Mouse (Mus musculus) kidney, adult 2 months (tissue): ENCODE measurements around the gene Olfr551.

Experiments
- CTCF ChIP-seq: fragments of 200-500 bp; conservative IDR thresholded peaks from 2 replicates; pipeline ENCODE4 v1.5.1; 2011; ENCODE audit warnings: low read depth, mild to moderate bottlenecking, control low read depth, low read length, moderate library complexity, mixed read lengths; ENCODE audit not compliant: insufficient read depth, insufficient read length
- POLR2A ChIP-seq: fragments of 200-500 bp; IDR thresholded peaks from one replicate; pipeline ENCODE4 v1.6.1; 2011; ENCODE audit warnings: low read depth, low read length, control low read depth

DNA sequence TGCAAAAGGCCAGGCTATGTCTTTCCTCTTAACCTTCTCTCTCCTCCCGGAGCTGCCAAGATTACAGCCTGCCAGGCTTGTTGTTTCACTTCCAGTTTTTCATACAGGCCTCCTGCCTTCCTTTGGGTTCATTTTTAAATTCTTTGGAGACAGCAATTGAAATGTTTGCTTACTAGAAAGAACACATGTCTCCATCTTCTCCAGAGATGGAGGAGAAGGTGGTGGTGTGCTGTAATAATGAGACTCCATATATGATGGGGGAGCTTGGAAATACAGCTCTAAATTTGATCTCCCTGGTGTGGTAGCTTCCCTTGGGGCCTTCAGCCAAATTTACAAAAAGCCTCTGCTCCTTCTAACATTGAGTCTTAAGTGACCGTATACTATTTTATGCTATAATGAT lies 51.1 kb downstream of the Olfr551 start, which contains the start of gene Olfr548-ps1:
- TF ChIP-seq CTCF (no peak), POLR2A (no peak)
